Mouse (Mus musculus): ENCODE data around the gene Acat2.
"Not testable (repeated sequence)": the region's sequence is repeated elsewhere in the genome, so short reads cannot be mapped to it uniquely, and the experiment has no call there.

DNA sequence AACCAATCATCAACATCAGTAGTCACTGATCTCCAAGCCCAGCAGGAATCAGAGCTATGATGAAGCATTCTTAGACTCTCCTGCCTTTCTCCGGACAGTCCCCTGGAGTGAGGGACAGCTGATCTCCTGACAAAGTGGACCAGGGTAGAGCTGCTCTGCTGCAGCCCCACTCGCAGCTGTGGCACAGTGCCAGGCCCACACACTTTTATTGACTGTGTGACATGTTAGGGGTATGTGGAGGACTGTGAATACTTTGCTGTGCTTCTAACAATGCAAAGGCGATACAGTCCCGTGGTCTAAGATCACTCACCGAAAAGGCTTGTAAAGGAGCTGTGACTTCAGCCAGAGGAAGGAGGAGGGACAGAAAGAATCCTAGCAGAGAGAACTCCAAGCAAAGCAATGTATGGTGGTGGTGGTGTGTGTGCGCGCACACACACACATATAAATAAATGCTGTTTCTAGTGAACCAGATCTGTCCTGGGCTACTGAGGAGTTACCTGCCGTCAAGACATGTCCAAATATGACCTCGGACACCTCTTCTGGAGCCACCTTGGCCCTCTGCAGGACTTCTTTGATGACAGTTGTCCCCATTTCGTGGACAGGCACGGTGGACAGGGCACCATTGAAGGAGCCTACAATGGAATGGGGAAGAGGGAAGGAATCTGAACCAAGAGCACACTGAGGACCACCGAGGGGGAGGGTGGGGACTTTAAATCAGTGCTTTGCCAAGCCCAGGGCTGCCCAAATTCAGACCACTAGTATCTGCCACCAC lies 21.0 kb downstream of the Acat2 start:
- TF ChIP-seq CTCF (IDR thresholded peaks at IDR 0.05; ENCODE audit: borderline replicate concordance, insufficient read depth, low read length); POLR2A (IDR thresholded peaks at IDR 0.05; ENCODE audit: low read depth, low read length): not testable (repeated sequence)

Data from embryonic fibroblast, embryonic 13.5 days (primary cell).